Mouse (Mus musculus): ENCODE measurements around the gene Gab2.

The Gab2 gene

GRCm38 (mm10) chr7:97247661-97248060, 166.3 kb downstream of the Gab2 start:
- DNase-seq (ENCODE audit: extremely low read depth, insufficient read length, low spot score) = no peak

GRCm38 (mm10) chr7:97248136-97248535, 166.8 kb downstream of the Gab2 start:
- no peak for DNase-seq (ENCODE audit: extremely low read depth, insufficient read length, low spot score)

- DNase-seq (ENCODE audit: extremely low read depth, insufficient read length, low spot score) = no peak
These were observed 170.3 kb downstream of the Gab2 start for GRCm38 (mm10) chr7:97251638-97252037.

GRCm38 (mm10) chr7:97262541-97262940, 181.2 kb downstream of the Gab2 start:
- DNase-seq (ENCODE audit: extremely low read depth, insufficient read length, low spot score) = no peak

- DNase-seq (ENCODE audit: extremely low read depth, insufficient read length, low spot score) = no peak
These were observed 189.0 kb downstream of the Gab2 start for GRCm38 (mm10) chr7:97270367-97270766.

GRCm38 (mm10) chr7:97271068-97271467, 189.7 kb downstream of the Gab2 start:
- DNase-seq (ENCODE audit: extremely low read depth, insufficient read length, low spot score) = no peak

- DNase-seq (ENCODE audit: extremely low read depth, insufficient read length, low spot score) = no peak
These were observed 215.6 kb downstream of the Gab2 start for GRCm38 (mm10) chr7:97296986-97297385.

GRCm38 (mm10) chr7:97297466-97297865, 216.1 kb downstream of the Gab2 start:
- DNase-seq (ENCODE audit: extremely low read depth, insufficient read length, low spot score) = no peak

GRCm38 (mm10) chr7:97298279-97298678, 216.9 kb downstream of the Gab2 start:
- no peak for DNase-seq (ENCODE audit: extremely low read depth, insufficient read length, low spot score)

GRCm38 (mm10) chr7:97298943-97299342, 217.6 kb downstream of the Gab2 start:
- no peak for DNase-seq (ENCODE audit: extremely low read depth, insufficient read length, low spot score)

- DNase-seq (ENCODE audit: extremely low read depth, insufficient read length, low spot score) = no peak
These were observed 219.5 kb downstream of the Gab2 start for GRCm38 (mm10) chr7:97300914-97301313.

- DNase-seq (ENCODE audit: extremely low read depth, insufficient read length, low spot score) = no peak
These were observed 219.9 kb downstream of the Gab2 start for GRCm38 (mm10) chr7:97301321-97301720.

GRCm38 (mm10) chr7:97302261-97302660, 220.9 kb downstream of the Gab2 start:
- no peak for DNase-seq (ENCODE audit: extremely low read depth, insufficient read length, low spot score)

GRCm38 (mm10) chr7:97302876-97303275, 221.5 kb downstream of the Gab2 start:
- DNase-seq (ENCODE audit: extremely low read depth, insufficient read length, low spot score) = no peak

- no peak for DNase-seq (ENCODE audit: extremely low read depth, insufficient read length, low spot score)
These were observed 222.2 kb downstream of the Gab2 start for GRCm38 (mm10) chr7:97303614-97304013.

- DNase-seq (ENCODE audit: extremely low read depth, insufficient read length, low spot score) = no peak
These were observed 223.1 kb downstream of the Gab2 start for GRCm38 (mm10) chr7:97304471-97304870.

- no peak for DNase-seq (ENCODE audit: extremely low read depth, insufficient read length, low spot score)
These were observed 223.8 kb downstream of the Gab2 start for GRCm38 (mm10) chr7:97305206-97305605.

GRCm38 (mm10) chr7:97306813-97307212, 225.4 kb downstream of the Gab2 start:
- no peak for DNase-seq (ENCODE audit: extremely low read depth, insufficient read length, low spot score)

- no peak for DNase-seq (ENCODE audit: extremely low read depth, insufficient read length, low spot score)
These were observed 226.2 kb downstream of the Gab2 start for GRCm38 (mm10) chr7:97307546-97307945.

- no peak for DNase-seq (ENCODE audit: extremely low read depth, insufficient read length, low spot score)
These were observed 228.3 kb downstream of the Gab2 start for GRCm38 (mm10) chr7:97309461-97310340.

GRCm38 (mm10) chr7:97310341-97310635, 228.9 kb downstream of the Gab2 start:
- DNase-seq (ENCODE audit: extremely low read depth, insufficient read length, low spot score) = no peak

GRCm38 (mm10) chr7:97311620-97312019, 230.2 kb downstream of the Gab2 start:
- DNase-seq (ENCODE audit: extremely low read depth, insufficient read length, low spot score) = no peak

- DNase-seq (ENCODE audit: extremely low read depth, insufficient read length, low spot score) = no peak
These were observed 230.8 kb downstream of the Gab2 start for GRCm38 (mm10) chr7:97312196-97312595.

Measured in 3134 (cell line).